Mouse (Mus musculus) hindbrain, embryonic 11.5 days (tissue): ENCODE data around the gene Ptprm. TPM values are rescaled to one million over a fixed set of nuclear protein-coding genes. Genes with fewer than 3 reads are reported as not detected.

ENCODE experiments used
- ATAC-seq: fragments of 200-750 bp; cut with Nextera tagmentation; 2 replicates; pipeline ENCODE4 v1.8.0; 2017; ENCODE audit warnings: mild to moderate bottlenecking, moderate TSS enrichment, moderate library complexity; ENCODE audit not compliant: low FRiP score
- DNase-seq: peaks from one replicate; pipeline ENCODE4 v3.0.0-alpha.2; 2015; ENCODE audit warnings: low spot score
- H3K27ac ChIP-seq: fragments of 300-500 bp; sonication (generic); 2 replicates; pipeline ENCODE4 v1.5.1; 2014; ENCODE audit warnings: mild to moderate bottlenecking, low read depth, low read length
- H3K27me3 ChIP-seq: fragments of 300-500 bp; sonication (generic); 2 replicates; pipeline ENCODE4 v1.6.1; 2014; ENCODE audit warnings: mild to moderate bottlenecking, low read length, moderate library complexity, mixed read lengths; ENCODE audit not compliant: control insufficient read depth, insufficient read depth
- H3K36me3 ChIP-seq: fragments of 300-500 bp; sonication (generic); 2 replicates; pipeline ENCODE4 v1.6.1; 2014; ENCODE audit warnings: mild to moderate bottlenecking, low read length, moderate library complexity, mixed read lengths; ENCODE audit not compliant: control insufficient read depth, insufficient read depth
- H3K4me1 ChIP-seq: fragments of 300-500 bp; sonication (generic); replicated peaks from 2 replicates; pipeline ENCODE4 v1.6.1; 2014; ENCODE audit warnings: low read length, mixed read lengths; ENCODE audit not compliant: control insufficient read depth, insufficient read depth
- H3K4me2 ChIP-seq: fragments of 300-500 bp; sonication (generic); replicated peaks from 2 replicates; pipeline ENCODE4 v1.6.1; 2014; ENCODE audit warnings: mild to moderate bottlenecking, low read depth, low read length
- H3K4me3 ChIP-seq: fragments of 300-500 bp; sonication (generic); 2 replicates; pipeline ENCODE4 v1.5.1; 2014; ENCODE audit warnings: low read depth, low read length
- H3K9ac ChIP-seq: fragments of 300-500 bp; sonication (generic); 2 replicates; pipeline ENCODE4 v1.6.1; 2014; ENCODE audit warnings: low read depth, low read length
- H3K9me3 ChIP-seq: fragments of 300-500 bp; sonication (generic); 2 replicates; pipeline ENCODE4 v1.6.1; 2016; ENCODE audit warnings: low read length; ENCODE audit not compliant: control insufficient read depth
- WGBS: fragments of 180-500 bp; shearing (Covaris S2); extraction: QIAGEN DNeasy Blood & Tissue Kit; methylation state at CpG from one replicate; pipeline ENCODE4 v1.1.7; 2014; 5-methylcytosine and 5-hydroxymethylcytosine counted together
- polyA plus RNA-seq: library from polyadenylated mRNA; unstranded; fragments of >200 nt; fragmentation: Nextera tagmentation; extraction: Ambion mirVana; gene quantifications from 2 replicates; pipeline ENCODE4 v1.2.1, GENCODE M21; 2014

The Ptprm gene
- polyA plus RNA-seq, 1 experiment from 2014 or later = 11.2 TPM

DNA sequence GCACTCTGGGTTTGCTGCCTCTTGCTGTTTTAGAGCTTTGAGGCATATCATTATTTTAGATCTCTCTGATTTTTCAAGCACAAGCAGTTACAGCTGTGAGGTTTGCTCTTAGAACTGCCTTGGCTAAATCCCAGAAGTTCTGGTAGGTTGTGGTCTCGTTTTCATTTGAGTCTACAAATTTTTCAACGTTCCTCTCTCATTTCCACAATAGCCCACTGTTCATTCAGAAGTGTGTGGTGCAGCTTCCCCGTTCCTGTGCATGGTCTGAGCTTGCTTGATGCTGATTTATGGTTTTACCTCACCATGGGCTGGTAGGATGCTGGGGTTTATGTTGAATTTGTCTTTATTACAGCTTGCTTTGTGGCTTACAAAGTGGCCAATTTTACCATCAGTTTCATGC lies 695.0 kb downstream of the Ptprm start:
- no peak for DNase-seq
- WGBS = 67% methylated on average over 3 of the region's 3 CpGs
- Histone ChIP-seq H3K27me3 (no peaks in the 10 kb centered on the region), H3K4me2 (no peak overlapping the region), H3K4me1 (no peaks in the 10 kb centered on the region), H3K4me3 (no peak overlapping the region), H3K36me3 (no peaks in the 10 kb centered on the region), H3K27ac (no peak overlapping the region), H3K9ac (no peak overlapping the region), H3K9me3 (no peaks in the 10 kb centered on the region)
- ATAC-seq = no peak

DNA sequence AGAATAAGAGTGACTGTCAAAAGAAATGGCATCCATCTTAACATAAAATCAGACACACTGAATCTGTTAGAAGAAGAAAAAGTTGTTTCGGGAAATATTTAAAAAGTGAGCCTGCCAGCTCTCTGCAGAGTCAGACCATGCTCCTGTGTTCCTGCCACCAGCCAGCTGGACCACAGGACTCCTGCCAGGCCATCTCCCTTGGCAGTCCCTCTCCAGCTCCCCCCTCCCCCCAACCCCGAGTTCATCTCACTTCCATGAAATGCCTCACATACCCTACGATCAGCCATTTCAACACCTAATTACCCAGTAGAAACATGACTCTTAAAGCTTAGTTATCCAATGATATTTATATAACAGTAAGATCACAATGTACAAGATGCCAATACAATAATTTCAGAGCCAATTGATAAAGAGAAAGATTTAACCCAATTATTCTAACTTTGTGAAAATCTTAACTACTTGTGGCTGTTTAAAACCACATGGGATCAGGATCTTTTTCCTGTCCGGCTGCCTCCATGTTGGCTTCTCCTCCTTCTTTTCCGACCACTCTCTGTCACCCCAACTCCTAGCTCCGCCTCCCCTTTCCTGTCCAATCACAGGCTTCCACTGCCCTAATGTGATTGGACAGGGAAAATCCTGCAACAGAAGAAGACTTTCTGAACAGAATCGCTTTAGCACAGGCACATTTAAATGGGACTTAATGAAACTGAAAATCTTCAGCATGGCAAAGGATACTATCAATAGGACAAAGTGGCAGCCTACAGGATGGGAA lies 716.1 kb downstream of the Ptprm start:
- Histone ChIP-seq H3K4me2 (no peak overlapping the region), H3K27me3 (no peaks in the 10 kb centered on the region), H3K36me3 (no peaks in the 10 kb centered on the region), H3K4me3 (no peak overlapping the region), H3K9ac (no peak overlapping the region), H3K4me1 (no peaks in the 10 kb centered on the region), H3K9me3 (no peaks in the 10 kb centered on the region), H3K27ac (no peak overlapping the region)
- DNase-seq = no peak
- ATAC-seq = no peak
- 82% methylated on average over 7 of the region's 7 CpGs for WGBS

DNA sequence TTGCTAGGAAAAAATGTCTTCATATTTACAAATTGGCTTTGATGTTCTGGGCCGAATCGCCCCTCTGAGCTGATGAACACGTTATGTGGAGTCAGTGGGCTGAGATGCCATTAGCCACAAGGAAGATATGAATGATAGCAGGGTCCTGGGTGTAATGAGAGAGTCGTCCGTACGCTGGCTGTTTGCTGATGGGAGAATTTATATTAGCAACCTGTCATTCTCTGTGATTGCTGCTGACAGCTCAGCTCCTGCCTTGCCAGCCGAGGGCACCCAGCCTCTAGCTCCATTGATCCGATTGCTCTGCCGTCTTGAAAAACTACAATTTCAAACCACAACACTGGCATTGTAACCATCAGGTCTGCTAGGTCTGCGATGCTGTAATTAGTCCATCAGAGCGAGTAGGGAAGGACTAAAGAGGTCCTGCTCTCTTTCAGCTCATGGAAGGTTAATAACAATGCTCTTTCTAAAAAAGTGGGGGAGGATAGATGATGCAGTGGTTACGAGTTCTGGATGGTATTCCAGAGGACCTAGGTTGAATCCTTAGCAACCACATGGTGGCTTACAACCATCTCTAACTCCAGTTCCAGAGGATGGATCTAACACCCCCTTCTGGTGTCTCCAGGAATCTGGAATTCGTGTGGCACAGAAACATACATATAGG lies 734.1 kb downstream of the Ptprm start:
- Histone ChIP-seq H3K9ac (no peak overlapping the region), H3K9me3 (no peaks in the 10 kb centered on the region), H3K4me1 (no peaks in the 10 kb centered on the region), H3K4me3 (no peak overlapping the region), H3K27ac (no peak overlapping the region), H3K4me2 (no peak overlapping the region), H3K27me3 (no peaks in the 10 kb centered on the region), H3K36me3 (no peaks in the 10 kb centered on the region)
- 74% methylated on average over 13 of the region's 13 CpGs for WGBS
- ATAC-seq (no peak), DNase-seq (no peak)

DNA sequence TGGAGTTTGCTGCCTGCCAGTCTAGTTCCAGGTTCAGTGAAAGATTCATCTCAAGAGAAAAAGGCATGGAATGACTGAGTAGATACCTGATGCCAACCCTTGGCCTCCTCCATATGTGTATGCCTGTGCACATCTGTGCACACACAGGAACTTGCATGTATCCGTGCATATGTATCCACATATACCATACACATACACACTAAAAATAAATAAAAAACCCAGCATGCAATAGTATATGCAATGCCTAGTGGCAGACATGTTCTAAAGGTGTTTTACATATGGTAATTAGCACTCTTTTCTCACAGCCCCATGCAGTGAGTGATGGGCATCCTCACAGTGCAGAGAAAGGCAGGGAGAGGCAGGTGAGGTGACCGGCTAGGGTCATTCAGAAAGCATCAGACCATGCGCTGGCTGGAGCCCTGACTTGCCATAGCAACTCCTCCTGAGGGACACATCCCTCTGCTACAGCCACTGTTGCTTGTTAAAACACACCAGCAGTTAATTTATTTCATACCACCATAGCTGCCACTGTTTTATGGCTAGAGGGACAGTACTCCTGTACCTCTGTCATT lies 734.9 kb downstream of the Ptprm start:
- DNase-seq (no peak), ATAC-seq (0 out of 2 replicates have a peak, but pooled peaks have one; percentile 51)
- H3K4me1 ChIP-seq = no peaks in the 10 kb centered on the region
- H3K4me3 ChIP-seq = no peak overlapping the region
- WGBS = 87% methylated on average over 3 of the region's 3 CpGs
- H3K9me3 ChIP-seq = no peaks in the 10 kb centered on the region
- no peak overlapping the region for H3K4me2 ChIP-seq
- no peak overlapping the region for H3K27ac ChIP-seq
- H3K36me3 ChIP-seq = no peaks in the 10 kb centered on the region
- no peak overlapping the region for H3K9ac ChIP-seq
- no peaks in the 10 kb centered on the region for H3K27me3 ChIP-seq
